Mouse (Mus musculus): Measurements from ENCODE around the gene Lrpprc. TPM values are rescaled to one million over a fixed set of nuclear protein-coding genes. Genes with fewer than 3 reads are reported as not detected.

Gene Lrpprc
- total RNA-seq, 2 experiments from 2014 or later: 62.4 to 69.9 TPM

DNA sequence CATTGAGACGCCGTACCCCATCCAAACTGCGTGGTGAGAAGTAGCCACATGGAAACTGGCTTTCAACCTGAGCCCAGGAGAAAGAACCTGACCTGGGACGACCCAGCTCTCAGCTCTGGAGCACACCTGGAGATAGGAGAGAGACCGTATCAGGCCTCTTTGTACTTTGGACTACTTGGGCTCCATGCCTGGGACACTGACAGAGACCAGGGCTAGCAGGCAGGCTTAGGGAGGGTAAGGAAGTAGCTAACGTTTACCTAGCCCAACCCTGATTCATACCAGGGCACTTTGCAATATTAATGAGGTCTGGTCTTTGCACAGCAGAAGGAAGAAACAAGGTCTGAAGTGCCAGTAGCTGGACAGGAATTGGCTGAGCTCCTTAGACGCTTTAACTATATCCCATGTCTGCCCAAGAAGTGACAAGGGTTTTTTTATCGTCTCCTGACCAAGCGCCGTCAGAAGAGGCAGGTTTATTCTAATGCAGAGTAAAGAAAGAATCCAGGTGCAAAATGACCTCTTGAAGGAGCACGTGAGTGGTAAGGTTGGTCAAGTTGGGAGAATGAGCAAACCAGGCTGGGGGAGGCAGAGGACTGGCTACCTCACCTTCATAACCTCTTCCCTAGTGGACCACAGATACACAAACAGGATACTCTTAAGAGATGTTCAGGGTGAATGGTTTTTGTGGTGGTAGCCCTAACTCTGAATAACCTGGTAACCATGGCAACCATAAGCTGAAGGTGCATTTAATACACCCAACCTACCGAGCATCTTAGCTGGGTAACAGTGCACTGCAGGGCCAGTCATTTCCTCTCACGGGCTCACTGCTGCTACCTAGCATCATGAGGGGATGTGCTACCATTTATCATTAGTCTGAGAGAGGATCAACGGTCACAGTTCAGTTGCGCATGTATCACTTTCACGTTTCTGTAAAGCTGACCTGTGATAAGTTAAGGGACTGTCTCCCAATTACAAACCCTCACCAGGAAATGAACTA, 117.9 kb downstream of the Lrpprc start:
- no peak for DNase-seq (ENCODE audit: low spot score)

DNA sequence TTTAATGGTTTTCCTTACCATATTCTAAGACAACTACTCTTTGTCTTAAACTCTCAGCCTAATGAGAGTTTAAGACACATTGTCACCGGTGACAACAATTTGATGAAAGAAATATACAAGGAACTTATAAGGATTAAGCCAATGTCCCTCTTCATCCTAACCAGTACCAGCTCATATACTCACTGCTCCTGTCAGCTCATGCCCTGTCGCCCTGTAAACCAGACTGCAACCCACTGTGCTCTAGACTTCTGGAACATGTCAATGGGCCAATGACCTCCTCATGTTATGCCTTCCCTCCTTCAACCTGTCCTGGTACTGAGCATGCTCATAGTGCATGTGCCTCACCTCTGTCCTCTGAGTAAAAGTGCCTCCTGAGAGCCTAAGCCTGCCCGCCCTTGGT, 122.7 kb downstream of the Lrpprc start:
- DNase-seq (ENCODE audit: low spot score): no peak

GRCm38 (mm10) chr17:84665691-84666090, 124.9 kb downstream of the Lrpprc start:
- no peak for DNase-seq (ENCODE audit: low spot score)

DNA sequence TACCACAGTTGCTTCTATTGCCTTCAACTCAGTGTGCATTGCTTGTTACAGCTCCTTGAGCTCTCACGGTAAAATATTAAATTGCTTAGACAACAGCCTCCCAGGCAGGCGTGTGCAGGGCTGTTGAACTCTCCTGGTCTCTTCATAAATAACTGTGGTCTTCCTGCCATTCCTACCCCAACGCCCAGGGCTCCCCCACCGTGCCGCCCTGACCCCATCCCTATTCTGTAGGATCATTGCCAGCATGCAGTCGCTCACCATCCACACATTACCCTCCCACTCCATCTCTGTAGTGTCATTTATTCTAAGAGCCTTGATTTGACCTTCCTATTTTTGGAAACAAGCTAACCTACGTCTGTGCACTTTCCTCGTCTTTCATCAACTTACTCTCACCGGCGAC, 125.5 kb downstream of the Lrpprc start:
- no peak for DNase-seq (ENCODE audit: low spot score)

GRCm38 (mm10) chr17:84658951-84659350, 131.6 kb downstream of the Lrpprc start:
- DNase-seq (ENCODE audit: low spot score): no peak

GRCm38 (mm10) chr17:84658195-84658594, 132.4 kb downstream of the Lrpprc start:
- DNase-seq (ENCODE audit: low spot score): no peak

DNA sequence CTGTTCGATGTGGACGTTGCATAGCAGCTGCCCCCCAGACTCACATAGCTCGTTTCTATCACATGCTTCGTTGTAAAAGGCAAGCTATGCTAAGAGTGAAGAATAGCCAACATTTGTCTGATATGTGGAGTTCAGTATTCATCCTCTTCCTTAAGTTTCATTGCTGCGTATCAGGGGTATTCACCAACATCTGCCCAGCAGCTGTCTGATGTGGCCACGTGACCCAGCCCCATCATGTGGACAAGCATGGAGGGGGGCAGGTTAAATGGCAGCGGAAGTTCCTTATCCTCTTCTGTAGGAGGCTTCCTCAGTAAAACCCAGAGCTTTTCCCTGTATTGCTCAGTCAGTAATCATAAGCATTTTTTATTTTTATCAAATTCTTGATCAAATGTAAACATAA, 132.8 kb downstream of the Lrpprc start:
- DNase-seq (ENCODE audit: low spot score): no peak

- DNase-seq (ENCODE audit: low spot score): no peak
Observed at GRCm38 (mm10) chr17:84657422-84657732, 133.2 kb downstream of the Lrpprc start.

GRCm38 (mm10) chr17:84656653-84657421, 133.8 kb downstream of the Lrpprc start:
- DNase-seq (ENCODE audit: low spot score): no peak

DNA sequence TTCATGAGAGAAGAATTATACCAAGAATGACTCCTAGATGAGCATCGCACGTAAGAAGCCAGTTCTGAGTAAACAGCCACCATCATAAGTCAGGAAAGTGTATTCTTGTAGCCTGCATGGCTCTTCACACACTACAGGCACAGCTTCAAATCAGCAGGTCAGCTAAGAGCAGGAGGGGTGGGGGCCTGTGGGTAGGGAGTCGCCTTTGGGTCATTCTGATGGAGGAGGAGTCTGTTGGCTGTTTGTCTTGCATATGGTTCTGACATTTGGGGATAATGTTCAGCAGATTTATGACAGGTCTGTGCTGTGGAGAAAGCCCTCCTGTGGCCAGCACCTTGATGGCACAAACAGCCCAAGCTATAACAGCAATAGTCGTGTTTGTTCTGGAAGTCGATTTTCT, 134.4 kb downstream of the Lrpprc start:
- no peak for DNase-seq (ENCODE audit: low spot score)

Other genes starting within 250 kb of the Lrpprc start
- 1 to 10 TPM; 2.5 to 3.6 TPM for gene Dync2li1, start 164.3 kb downstream of the Lrpprc start, total RNA-seq (2021)
- not detected for gene Abcg8, start 114.5 kb downstream of the Lrpprc start, total RNA-seq (2021)
- not detected for gene Abcg5, start 107.8 kb downstream of the Lrpprc start, total RNA-seq (2021)
- gene Ppm1b, start 166.0 kb upstream of the Lrpprc start, total RNA-seq (2021): 100 to 1,000 TPM; 168 to 210 TPM
- gene Slc3a1, start 237.6 kb upstream of the Lrpprc start, total RNA-seq (2021): under 1 TPM; 0.09 to 0.30 TPM